Mouse (Mus musculus): ENCODE results near the gene Art3.

DNA sequence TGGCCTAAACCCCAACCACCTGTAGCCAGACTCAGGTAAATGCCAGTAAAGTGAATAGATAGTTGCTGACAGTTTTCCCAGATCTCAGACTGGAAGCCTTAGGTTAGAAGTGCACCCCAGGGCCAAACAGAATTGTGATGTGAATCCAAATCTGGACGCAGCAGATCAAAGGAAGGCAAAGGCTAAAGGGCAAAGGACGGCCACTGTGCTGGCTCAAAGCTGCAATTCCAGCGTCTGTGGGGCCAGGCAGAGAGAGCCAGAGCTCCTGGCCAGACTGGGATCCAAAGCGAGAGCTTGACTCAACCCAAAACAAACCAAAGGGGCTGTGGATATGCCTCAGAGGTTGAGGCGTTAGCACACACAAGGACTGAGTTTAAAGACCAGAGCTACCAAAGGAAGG is 127.1 kb downstream of the Art3 start:
- TF ChIP-seq CHD2 (IDR thresholded peaks at IDR 0.05; ENCODE audit: low read depth, low read length) (no peak), ZC3H11A (IDR thresholded peaks at IDR 0.05; ENCODE audit: borderline replicate concordance, low read depth, low read length) (no peak), MAFK (IDR thresholded peaks at IDR 0.05; ENCODE audit: insufficient read depth, low read depth, low read length) (no peak), HCFC1 (IDR thresholded peaks at IDR 0.05; ENCODE audit: borderline replicate concordance, insufficient read depth, low read length) (no peak)
